Mouse (Mus musculus): ENCODE results near the gene Il1rapl2.
"Not testable (repeated sequence)": the region's sequence is repeated elsewhere in the genome, so short reads cannot be mapped to it uniquely, and the experiment has no call there.

Il1rapl2 gene

GRCm38 (mm10) chrX:138170146-138170545, 599.7 kb downstream of the Il1rapl2 start:
- DNase-seq (ENCODE audit: low read depth, low spot score), result no peak

DNA sequence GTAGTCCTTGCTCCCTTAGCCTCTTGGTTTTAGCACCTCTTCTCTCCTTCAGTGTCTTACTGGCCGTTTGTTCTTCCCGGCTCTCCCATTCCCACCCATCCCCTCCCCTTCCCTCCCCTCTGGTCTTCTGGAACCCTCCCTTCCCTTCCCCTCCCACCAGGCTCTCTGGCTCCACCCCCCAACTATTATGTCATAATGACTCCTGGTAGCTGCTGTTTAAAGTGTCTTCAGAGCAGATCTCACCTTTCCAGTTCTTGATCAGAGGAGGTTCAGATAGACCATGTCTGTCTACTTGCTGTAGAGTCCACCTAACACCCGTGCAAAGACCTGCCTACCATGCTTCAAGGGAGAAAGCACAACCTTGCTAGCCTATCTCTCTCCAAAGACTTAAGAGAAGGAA, 639.1 kb downstream of the Il1rapl2 start, which contains the start of gene Tex13a:
Gene Tex13a (minus strand): TSS at position 101 of the 400 bp plus-strand sequence.
- DNase-seq (ENCODE audit: low read depth, low spot score), result no peak

DNA sequence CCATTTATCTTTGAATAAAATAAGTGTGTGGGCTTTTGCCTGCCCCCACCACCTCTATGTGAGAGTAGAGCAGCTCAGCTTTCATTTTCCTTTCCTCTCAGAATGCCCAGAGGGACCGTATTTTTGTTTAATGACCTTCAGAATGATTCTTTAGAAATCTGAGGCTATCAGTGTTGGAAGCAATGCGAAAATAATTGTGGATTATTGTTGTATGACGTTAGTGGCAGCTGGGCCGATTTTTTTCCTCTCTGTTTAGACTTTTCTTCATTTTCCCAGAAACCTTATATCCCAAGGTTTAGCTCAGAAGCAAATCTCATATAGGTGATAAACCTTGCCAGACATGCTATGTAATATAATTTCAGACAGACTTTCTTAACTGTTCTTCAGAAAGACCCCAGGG, 664.2 kb downstream of the Il1rapl2 start:
- no peak for DNase-seq (ENCODE audit: low read depth, low spot score)

GRCm38 (mm10) chrX:138348736-138349135, 778.3 kb downstream of the Il1rapl2 start:
- not testable (repeated sequence) for DNase-seq (ENCODE audit: low read depth, low spot score)

GRCm38 (mm10) chrX:138433794-138434193, 863.4 kb downstream of the Il1rapl2 start:
- DNase-seq (ENCODE audit: low read depth, low spot score), result no peak

GRCm38 (mm10) chrX:138437939-138438338, 867.5 kb downstream of the Il1rapl2 start:
- DNase-seq (ENCODE audit: low read depth, low spot score), result no peak

DNA sequence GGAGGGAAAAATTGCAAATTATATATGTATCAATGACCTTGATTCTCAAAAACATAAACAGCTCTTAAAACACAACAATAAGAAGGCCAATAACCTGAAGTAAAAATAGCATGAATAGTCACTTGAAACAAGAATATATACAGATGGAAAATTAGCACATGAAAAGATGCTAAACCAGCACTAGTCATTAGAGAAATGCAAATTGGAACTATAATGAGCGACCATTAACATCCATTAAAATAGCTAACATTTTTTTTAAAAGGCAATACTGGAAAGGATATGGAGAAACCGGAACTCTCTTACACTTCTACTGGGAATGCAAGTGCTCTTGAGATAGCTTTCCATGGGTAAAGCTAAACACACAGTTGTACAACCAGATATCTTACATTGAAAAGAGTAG, 879.4 kb downstream of the Il1rapl2 start:
- no peak for DNase-seq (ENCODE audit: low read depth, low spot score)

DNA sequence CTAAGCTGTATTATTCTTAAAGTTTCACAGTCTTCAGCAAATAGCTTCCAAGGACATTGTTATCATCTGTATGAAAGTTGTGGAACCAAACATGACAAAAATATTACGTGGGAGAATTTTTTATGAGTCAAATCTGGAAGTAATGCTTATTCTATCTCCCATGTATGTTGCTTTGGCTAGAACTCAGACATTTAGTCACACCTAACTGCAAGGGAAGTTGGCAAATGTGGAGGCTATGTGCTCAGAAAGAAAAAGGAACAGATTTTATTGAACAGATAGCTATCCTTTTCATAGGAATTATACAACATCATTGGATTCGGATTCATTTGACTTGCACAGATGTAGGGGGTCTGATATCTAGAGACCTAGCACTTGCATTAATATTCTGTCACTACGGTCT, 908.1 kb downstream of the Il1rapl2 start:
- DNase-seq (ENCODE audit: low read depth, low spot score), result no peak

- DNase-seq (ENCODE audit: low read depth, low spot score), result no peak
Measured at GRCm38 (mm10) chrX:138500510-138500909, 930.1 kb downstream of the Il1rapl2 start.

- no peak for DNase-seq (ENCODE audit: low read depth, low spot score)
Measured at GRCm38 (mm10) chrX:138505049-138505448, 934.6 kb downstream of the Il1rapl2 start.

GRCm38 (mm10) chrX:138620106-138620505, 1049.7 kb downstream of the Il1rapl2 start:
- no peak for DNase-seq (ENCODE audit: low read depth, low spot score)

DNA sequence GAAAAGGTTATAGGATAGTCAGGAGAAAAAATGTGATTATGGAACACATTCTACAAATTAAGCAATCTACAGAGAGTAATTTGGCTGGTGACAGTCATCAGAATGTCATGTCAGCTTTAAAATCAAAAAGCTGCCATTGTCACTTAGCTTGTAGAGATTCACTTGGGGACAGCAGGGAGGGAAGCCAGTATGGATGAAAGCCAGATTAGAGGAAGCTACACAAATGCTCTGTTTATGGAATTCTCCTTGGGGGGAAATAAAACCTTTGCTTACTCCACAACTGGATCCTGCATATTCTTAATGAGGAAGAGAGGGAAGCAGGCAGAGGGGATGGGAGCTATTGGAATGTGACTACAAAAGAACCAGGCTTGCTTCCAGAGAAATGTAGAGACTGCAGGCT, 1054.9 kb downstream of the Il1rapl2 start:
- DNase-seq (ENCODE audit: low read depth, low spot score), result no peak

DNA sequence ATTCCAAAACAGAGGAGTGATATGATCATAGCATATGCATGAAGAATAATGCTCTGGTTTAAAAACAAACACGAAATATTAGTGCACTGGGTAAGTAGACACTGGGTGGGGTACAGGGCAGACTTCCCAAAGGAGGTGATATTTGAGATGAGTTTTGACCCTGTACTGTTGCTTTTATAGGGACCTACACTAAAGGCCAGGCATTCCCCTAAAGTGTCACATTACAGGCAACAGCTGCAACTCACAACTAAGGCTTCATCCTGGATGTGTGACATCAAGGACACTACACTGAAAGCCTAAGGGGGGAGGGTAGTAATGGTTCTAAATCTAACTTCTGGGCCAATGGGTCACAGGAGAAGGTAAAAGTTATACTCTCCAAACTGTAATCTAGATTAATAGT, 1152.0 kb downstream of the Il1rapl2 start:
- no peak for DNase-seq (ENCODE audit: low read depth, low spot score)

DNA sequence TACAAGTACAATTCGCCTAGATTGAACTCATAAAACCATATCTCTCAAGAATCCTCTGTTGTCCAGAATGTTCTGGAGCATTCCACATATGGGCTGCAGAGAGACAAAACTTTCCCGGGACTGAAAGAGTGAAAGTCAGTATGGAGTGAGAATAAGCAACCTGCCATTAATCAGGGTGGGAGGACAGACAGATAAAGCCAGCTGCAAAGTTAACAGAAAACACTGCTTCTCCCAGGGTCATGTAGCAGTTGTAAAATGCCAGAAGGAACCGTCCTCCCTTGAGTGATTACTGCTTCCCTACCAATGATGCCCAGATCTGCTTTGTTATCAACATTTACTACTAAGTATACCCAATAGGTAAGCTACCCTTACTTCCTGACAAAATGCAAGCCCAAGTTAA, 1230.5 kb downstream of the Il1rapl2 start:
- DNase-seq (ENCODE audit: low read depth, low spot score), result no peak

GRCm38 (mm10) chrX:138831876-138832275, 1261.5 kb downstream of the Il1rapl2 start:
- no peak for DNase-seq (ENCODE audit: low read depth, low spot score)

DNA sequence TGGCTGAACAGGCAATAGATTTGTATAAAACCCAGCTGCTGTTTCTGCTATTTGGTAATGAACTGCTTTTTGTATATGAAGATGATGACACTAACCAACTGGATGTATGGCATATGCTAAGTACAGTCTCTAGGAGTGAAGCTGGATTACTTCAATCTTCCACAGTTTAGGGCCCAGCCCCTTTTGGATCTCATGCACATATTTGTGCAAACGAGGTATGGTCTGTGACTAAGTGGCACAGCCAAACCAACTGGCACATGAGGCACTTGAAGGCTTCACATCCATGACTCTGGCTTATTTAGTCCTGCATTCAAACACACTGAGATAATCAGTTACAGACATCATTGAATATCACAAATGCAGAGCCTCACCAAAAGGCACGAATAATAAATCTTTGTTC, 1263.5 kb downstream of the Il1rapl2 start:
- no peak for DNase-seq (ENCODE audit: low read depth, low spot score)

DNA sequence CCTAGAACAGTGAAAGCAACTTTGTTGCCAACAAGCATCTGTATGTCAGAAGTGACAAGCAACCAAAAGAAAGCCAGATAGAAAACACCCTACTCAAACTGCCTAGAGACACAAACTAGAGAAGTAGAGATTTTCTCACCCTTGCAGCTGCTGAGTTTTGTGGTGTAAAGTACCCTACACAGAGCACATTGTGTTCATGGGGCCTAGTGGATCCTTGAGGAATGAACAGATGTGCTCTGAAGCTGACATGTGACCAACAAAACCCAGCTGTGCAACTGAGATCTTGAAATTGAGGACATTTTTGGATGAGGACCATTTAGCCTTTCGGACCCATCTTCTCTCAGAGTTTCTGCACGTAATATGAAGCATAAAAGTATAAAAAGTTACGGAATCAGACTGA, 1268.0 kb downstream of the Il1rapl2 start:
- DNase-seq (ENCODE audit: low read depth, low spot score), result no peak
